Mouse (Mus musculus) c-Kit-positive CD71-negative TER-119-negative erythroid progenitor cells, embryonic 14.5 days (primary cell): ENCODE data around the gene Mars.

Source experiments
- DNase-seq: peaks from one replicate; pipeline ENCODE4 v3.0.0-alpha.2; 2013; ENCODE audit warnings: low read depth

Mars gene

GRCm38 (mm10) chr10:127311476-127312355 is at the start of gene Mars:
Mars (minus strand) TSS chr10:127311786.
- DNase-seq = peak; percentile 94

GRCm38 (mm10) chr10:127360714-127361113 is 49.1 kb upstream of the Mars start:
- no peak for DNase-seq

- DNase-seq = no peak
Observed at GRCm38 (mm10) chr10:127355336-127355735, 43.8 kb upstream of the Mars start.

- DNase-seq = no peak
Observed at GRCm38 (mm10) chr10:127353909-127354895, 42.6 kb upstream of the Mars start, which contains the start of gene Inhbe. Inhbe (minus strand) TSS chr10:127354411.

- DNase-seq = no peak
Observed at GRCm38 (mm10) chr10:127352766-127353165, 41.2 kb upstream of the Mars start.

- no peak for DNase-seq
Observed at GRCm38 (mm10) chr10:127352187-127352586, 40.6 kb upstream of the Mars start.

- no peak for DNase-seq
Observed at GRCm38 (mm10) chr10:127351719-127352118, 40.1 kb upstream of the Mars start.

- DNase-seq = no peak
Observed at GRCm38 (mm10) chr10:127351285-127351595, 39.7 kb upstream of the Mars start.

- DNase-seq = no peak
Observed at GRCm38 (mm10) chr10:127350594-127351284, 39.2 kb upstream of the Mars start.

- DNase-seq = no peak
Observed at GRCm38 (mm10) chr10:127349810-127350209, 38.2 kb upstream of the Mars start.

GRCm38 (mm10) chr10:127348957-127349356 is 37.4 kb upstream of the Mars start:
- DNase-seq = no peak

GRCm38 (mm10) chr10:127346173-127346572 is 34.6 kb upstream of the Mars start:
- DNase-seq = no peak

- DNase-seq = no peak
Observed at GRCm38 (mm10) chr10:127343029-127343428, 31.4 kb upstream of the Mars start.

- DNase-seq = peak; percentile 88
Observed at GRCm38 (mm10) chr10:127341891-127342639, 30.5 kb upstream of the Mars start, which contains the start of gene Gli1. Gli1 (minus strand) TSS chr10:127341974.

GRCm38 (mm10) chr10:127341360-127341690 is 29.7 kb upstream of the Mars start:
- DNase-seq = no peak

GRCm38 (mm10) chr10:127340577-127341359 is 29.2 kb upstream of the Mars start:
- no peak for DNase-seq

GRCm38 (mm10) chr10:127339683-127340576 is 28.3 kb upstream of the Mars start:
- no peak for DNase-seq

GRCm38 (mm10) chr10:127338930-127339682 is 27.5 kb upstream of the Mars start:
- DNase-seq = peak; percentile 93
